Mouse (Mus musculus) mammary gland, adult 2 months (tissue): ENCODE data around the gene Il23a. TPM values are rescaled to one million over a fixed set of nuclear protein-coding genes. Genes with fewer than 3 reads are reported as not detected.

Experiments
- polyA plus RNA-seq: library from polyadenylated mRNA; depleted of rRNA; stranded (reverse); fragments of >200 nt; gene quantifications from 2 replicates; pipeline ENCODE4 v1.2.3, GENCODE M21; 2012; ENCODE audit warnings: low replicate concordance; rRNA removed

The Il23a gene
- 0.07 and 0.09 TPM in 2 replicates for polyA plus RNA-seq

DNA sequence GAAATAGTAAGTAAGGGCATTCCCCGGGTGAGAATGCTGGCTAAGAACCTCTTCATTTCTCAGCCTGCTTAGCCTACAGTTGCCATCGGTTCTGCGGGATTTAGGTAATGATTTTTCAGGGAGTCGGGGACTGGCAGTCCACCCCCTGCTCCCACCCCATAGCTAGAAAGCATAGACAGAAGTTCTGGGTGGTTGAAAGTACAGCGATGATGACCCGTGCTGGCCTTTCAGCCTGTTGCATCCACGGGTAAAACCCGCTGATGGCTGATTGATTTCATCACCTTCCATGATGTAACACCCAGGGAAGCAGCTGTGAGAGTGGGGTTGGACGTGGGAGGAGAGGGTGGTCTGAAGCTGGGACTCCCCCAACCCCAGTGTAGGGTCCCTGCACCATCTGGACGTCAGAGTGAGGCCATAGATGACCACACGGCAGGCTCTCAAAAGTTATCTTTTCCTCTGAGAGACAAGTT lies at the start of gene Il23a:
TSS of gene Il23a (minus strand) at position 51 of the 470 bp plus-strand sequence.

DNA sequence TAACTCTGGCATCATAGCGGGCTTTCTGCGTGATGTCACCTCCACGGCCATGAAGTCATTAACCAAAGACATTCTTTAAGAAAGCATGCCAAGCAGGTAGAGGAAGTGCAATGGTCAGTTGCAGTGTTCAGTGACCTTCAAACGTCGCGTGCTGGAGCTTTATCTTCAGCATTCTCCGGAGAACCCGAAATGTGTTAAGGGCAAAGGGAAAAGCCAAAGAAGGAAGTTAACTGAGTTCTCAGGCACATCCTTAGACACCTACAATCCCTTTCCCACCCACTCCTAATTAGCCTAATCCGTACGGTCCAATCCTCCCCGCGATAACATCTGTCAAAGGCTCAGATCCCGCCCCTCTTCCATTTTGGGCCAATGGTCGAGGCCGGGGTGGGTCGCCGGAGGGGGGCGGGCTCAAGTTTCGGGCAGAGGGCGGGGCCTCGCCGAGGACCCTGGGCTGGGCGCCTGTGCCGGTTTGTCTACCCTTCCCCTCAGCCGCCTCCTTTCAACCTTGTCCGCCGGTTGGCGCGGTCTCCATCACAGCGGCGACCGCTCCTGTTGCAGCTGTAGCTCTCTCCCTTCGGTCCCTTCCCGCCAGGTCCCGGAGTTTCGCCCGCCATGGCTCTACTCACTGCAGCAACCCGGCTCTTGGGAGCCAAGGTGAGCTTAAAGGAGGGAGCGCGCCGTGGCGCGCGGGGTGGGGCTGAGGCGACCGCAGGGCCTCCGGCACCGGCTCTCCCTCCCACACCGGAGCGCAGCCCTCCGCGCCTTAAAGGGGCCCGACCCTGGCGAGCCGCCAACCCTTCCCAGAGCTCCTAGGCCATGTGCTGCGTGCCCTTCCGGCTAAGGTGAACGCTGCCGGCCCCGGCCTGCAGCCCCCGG lies 39.0 kb upstream of the Il23a start, which contains the start of gene Cs:
TSS of gene Cs (plus strand) at position 429 of the 876 bp plus-strand sequence.

GRCm38 (mm10) chr10:128322141-128323108 lies 23.9 kb upstream of the Il23a start, which contains the start of gene Cnpy2:
Cnpy2 (plus strand) TSS chr10:128322459.

GRCm38 (mm10) chr10:128303126-128304021 lies 4.8 kb upstream of the Il23a start, which contains the start of gene Pan2:
Pan2 (plus strand) TSS chr10:128303335.

GRCm38 (mm10) chr10:128270287-128270841 lies 28.2 kb downstream of the Il23a start, which contains the start of gene Stat2:
Stat2 (plus strand) TSS chr10:128270559.

GRCm38 (mm10) chr10:128268371-128268770 lies 30.2 kb downstream of the Il23a start, which contains the start of gene Apof:
Apof (plus strand) TSS chr10:128268671.

GRCm38 (mm10) chr10:128253677-128254255 lies 44.8 kb downstream of the Il23a start, which contains the start of gene Apon:
Apon (plus strand) TSS chr10:128254096.

Other genes starting within 250 kb of the Il23a start
- 17.6 and 101 TPM in 2 replicates for gene Ptges3, start 239.8 kb downstream of the Il23a start, polyA plus RNA-seq
- 5,679 and 6,335 TPM in 2 replicates for gene Atp5b, start 215.5 kb downstream of the Il23a start, polyA plus RNA-seq
- 38.7 and 43.5 TPM in 2 replicates for gene Baz2a, start 207.2 kb downstream of the Il23a start, polyA plus RNA-seq
- 141 and 190 TPM in 2 replicates for gene Rbms2, start 118.5 kb downstream of the Il23a start, polyA plus RNA-seq
- gene Gls2, start 104.3 kb downstream of the Il23a start, polyA plus RNA-seq: 1.6 and 19.0 TPM in 2 replicates
- 7.7 and 23.0 TPM in 2 replicates for gene Spryd4, start 86.9 kb downstream of the Il23a start, polyA plus RNA-seq
- gene Mip, start 72.9 kb downstream of the Il23a start, polyA plus RNA-seq: not detected in 2 replicates
- 3.5 and 4.7 TPM in 2 replicates for gene Timeless, start 66.7 kb downstream of the Il23a start, polyA plus RNA-seq
- 0.09 and 1.4 TPM in 2 replicates for gene Apon, start 44.7 kb downstream of the Il23a start, polyA plus RNA-seq
- 1.9 and 6.8 TPM in 2 replicates for gene Apof, start 30.1 kb downstream of the Il23a start, polyA plus RNA-seq
- 39.6 and 43.4 TPM in 2 replicates for gene Stat2, start 28.2 kb downstream of the Il23a start, polyA plus RNA-seq
- 23.6 and 33.0 TPM in 2 replicates for gene Pan2, start 4.6 kb upstream of the Il23a start, polyA plus RNA-seq
- gene Cnpy2, start 23.7 kb upstream of the Il23a start, polyA plus RNA-seq: 32.3 and 61.4 TPM in 2 replicates
- 312 and 728 TPM in 2 replicates for gene Cs, start 39.0 kb upstream of the Il23a start, polyA plus RNA-seq
- 41.6 and 171 TPM in 2 replicates for gene Coq10a, start 70.2 kb upstream of the Il23a start, polyA plus RNA-seq
- 35.8 and 39.3 TPM in 2 replicates for gene Ankrd52, start 78.4 kb upstream of the Il23a start, polyA plus RNA-seq
- not detected in 2 replicates for gene Slc39a5, start 102.5 kb upstream of the Il23a start, polyA plus RNA-seq
- 27.6 and 30.5 TPM in 2 replicates for gene Nabp2, start 112.7 kb upstream of the Il23a start, polyA plus RNA-seq
- gene Rnf41, start 112.9 kb upstream of the Il23a start, polyA plus RNA-seq: 25.5 and 28.2 TPM in 2 replicates
- 114 and 152 TPM in 2 replicates for gene Smarcc2, start 160.5 kb upstream of the Il23a start, polyA plus RNA-seq
- gene Myl6, start 195.4 kb upstream of the Il23a start, polyA plus RNA-seq: 431 and 667 TPM in 2 replicates
- gene Myl6b, start 199.9 kb upstream of the Il23a start, polyA plus RNA-seq: 6.0 and 6.7 TPM in 2 replicates
- gene Esyt1, start 227.1 kb upstream of the Il23a start, polyA plus RNA-seq: 153 and 220 TPM in 2 replicates
- gene Zc3h10, start 249.0 kb upstream of the Il23a start, polyA plus RNA-seq: 11.5 and 20.7 TPM in 2 replicates